Mouse (Mus musculus) stomach, embryonic 16.5 days (tissue): ENCODE data around the gene Nova1. TPM values are rescaled to one million over a fixed set of nuclear protein-coding genes. Genes with fewer than 3 reads are reported as not detected.

Experiments used
- ATAC-seq: fragments of 200-750 bp; cut with Nextera tagmentation; 2 replicates; pipeline ENCODE4 v1.8.0; 2017; ENCODE audit warnings: moderate number of reproducible peaks, moderate TSS enrichment; ENCODE audit not compliant: insufficient read depth, low FRiP score
- H3K27ac ChIP-seq: fragments of 300-500 bp; sonication (generic); 2 replicates; pipeline ENCODE4 v1.5.1; 2014; ENCODE audit warnings: low read length
- H3K27me3 ChIP-seq: fragments of 300-500 bp; sonication (generic); 2 replicates; pipeline ENCODE4 v1.6.1; 2014; ENCODE audit warnings: low read length, control low read depth, mixed read lengths; ENCODE audit not compliant: control insufficient read depth, insufficient read depth
- H3K36me3 ChIP-seq: fragments of 300-500 bp; sonication (generic); 2 replicates; pipeline ENCODE4 v1.6.1; 2014; ENCODE audit warnings: low read length; ENCODE audit not compliant: control insufficient read depth, insufficient read depth
- H3K4me1 ChIP-seq: fragments of 300-500 bp; sonication (generic); 2 replicates; pipeline ENCODE4 v1.6.1; 2014; ENCODE audit warnings: low read length, control low read depth, mixed read lengths; ENCODE audit not compliant: control insufficient read depth, insufficient read depth
- H3K4me2 ChIP-seq: fragments of 300-500 bp; sonication (generic); 2 replicates; pipeline ENCODE4 v1.6.1; 2014; ENCODE audit warnings: low read depth, low read length, mixed read lengths
- H3K4me3 ChIP-seq: fragments of 300-500 bp; sonication (generic); replicated peaks from 2 replicates; pipeline ENCODE4 v1.5.1; 2014; ENCODE audit warnings: mild to moderate bottlenecking, low read length
- H3K9ac ChIP-seq: fragments of 300-500 bp; sonication (generic); 2 replicates; pipeline ENCODE4 v1.6.1; 2014; ENCODE audit warnings: low read length
- H3K9me3 ChIP-seq: fragments of 300-500 bp; sonication (generic); replicated peaks from 2 replicates; pipeline ENCODE4 v1.6.1; 2016; ENCODE audit warnings: low read length, control low read depth; ENCODE audit not compliant: control insufficient read depth
- WGBS: fragments of 180-500 bp; shearing (Covaris S2); extraction: QIAGEN DNeasy Blood & Tissue Kit; methylation state at CpG from one replicate; pipeline ENCODE4 v1.1.7; 2014; 5-methylcytosine and 5-hydroxymethylcytosine counted together
- polyA plus RNA-seq: library from polyadenylated mRNA; unstranded; fragments of >200 nt; fragmentation: Nextera tagmentation; extraction: Ambion mirVana; gene quantifications from 2 replicates; pipeline ENCODE4 v1.2.1, GENCODE M21; 2015

The Nova1 gene
- polyA plus RNA-seq, 1 experiment from 2014 or later, result 1.2 TPM

GRCm38 (mm10) chr12:46719076-46719475 lies 99.7 kb downstream of the Nova1 start:
- Histone ChIP-seq H3K9ac (no peak overlapping the region), H3K27ac (no peak overlapping the region), H3K27me3 (no peaks in the 10 kb centered on the region), H3K9me3 (no peaks in the 10 kb centered on the region), H3K36me3 (no peaks in the 10 kb centered on the region), H3K4me3 (no peak overlapping the region), H3K4me2 (no peak overlapping the region), H3K4me1 (no peaks in the 10 kb centered on the region)
- no peak for ATAC-seq
- 91% methylated on average over 4 of the region's 4 CpGs for WGBS

- Histone ChIP-seq H3K4me1 (no peaks in the 10 kb centered on the region), H3K27ac (no peak overlapping the region), H3K9me3 (no peaks in the 10 kb centered on the region), H3K27me3 (no peaks in the 10 kb centered on the region), H3K9ac (no peak overlapping the region), H3K36me3 (no peaks in the 10 kb centered on the region), H3K4me2 (no peak overlapping the region), H3K4me3 (no peak overlapping the region)
- 65% methylated on average over 2 of the region's 2 CpGs for WGBS
- ATAC-seq, result no peak
Measured at GRCm38 (mm10) chr12:46710094-46710493, 108.6 kb downstream of the Nova1 start.

GRCm38 (mm10) chr12:46709475-46709874 lies 109.3 kb downstream of the Nova1 start:
- no peak overlapping the region for H3K9ac ChIP-seq
- no peak overlapping the region for H3K27ac ChIP-seq
- no peak overlapping the region for H3K4me3 ChIP-seq
- no peaks in the 10 kb centered on the region for H3K9me3 ChIP-seq
- H3K4me2 ChIP-seq, result no peak overlapping the region
- no peaks in the 10 kb centered on the region for H3K4me1 ChIP-seq
- H3K27me3 ChIP-seq, result no peaks in the 10 kb centered on the region
- ATAC-seq, result no peak
- WGBS, result 81% methylated on average over 7 of the region's 7 CpGs
- no peaks in the 10 kb centered on the region for H3K36me3 ChIP-seq

GRCm38 (mm10) chr12:46700202-46700601 lies 118.5 kb downstream of the Nova1 start:
- WGBS, result 79% methylated on average over 8 of the region's 8 CpGs
- no peaks in the 10 kb centered on the region for H3K27me3 ChIP-seq
- no peak overlapping the region for H3K27ac ChIP-seq
- no peaks in the 10 kb centered on the region for H3K4me1 ChIP-seq
- no peak overlapping the region for H3K4me3 ChIP-seq
- H3K9me3 ChIP-seq, result no peaks in the 10 kb centered on the region
- no peak overlapping the region for H3K4me2 ChIP-seq
- no peak for ATAC-seq
- H3K36me3 ChIP-seq, result no peaks in the 10 kb centered on the region
- H3K9ac ChIP-seq, result no peak overlapping the region

- Histone ChIP-seq H3K36me3 (no peaks in the 10 kb centered on the region), H3K4me3 (no peak overlapping the region), H3K27ac (no peak overlapping the region), H3K27me3 (no peaks in the 10 kb centered on the region), H3K4me1 (no peaks in the 10 kb centered on the region), H3K9me3 (no peaks in the 10 kb centered on the region), H3K4me2 (no peak overlapping the region), H3K9ac (no peak overlapping the region)
- no peak for ATAC-seq
- WGBS, result 59% methylated on average over 2 of the region's 2 CpGs
Measured at GRCm38 (mm10) chr12:46676341-46676740, 142.4 kb downstream of the Nova1 start.

- no peak overlapping the region for H3K4me3 ChIP-seq
- no peaks in the 10 kb centered on the region for H3K27me3 ChIP-seq
- H3K9ac ChIP-seq, result no peak overlapping the region
- no peaks in the 10 kb centered on the region for H3K36me3 ChIP-seq
- 59% methylated on average over 2 of the region's 2 CpGs for WGBS
- no peak overlapping the region for H3K4me2 ChIP-seq
- no peaks in the 10 kb centered on the region for H3K9me3 ChIP-seq
- H3K27ac ChIP-seq, result no peak overlapping the region
- no peaks in the 10 kb centered on the region for H3K4me1 ChIP-seq
- no peak for ATAC-seq
Measured at GRCm38 (mm10) chr12:46666706-46667105, 152.0 kb downstream of the Nova1 start.

- Histone ChIP-seq H3K36me3 (no peaks in the 10 kb centered on the region), H3K9ac (no peak overlapping the region), H3K4me1 (no peaks in the 10 kb centered on the region), H3K27me3 (no peaks in the 10 kb centered on the region), H3K4me3 (no peak overlapping the region), H3K27ac (no peak overlapping the region), H3K9me3 (no peaks in the 10 kb centered on the region), H3K4me2 (no peak overlapping the region)
- no peak for ATAC-seq
- WGBS, result 72% methylated on average over 5 of the region's 5 CpGs
Measured at GRCm38 (mm10) chr12:46646139-46646611, 172.6 kb downstream of the Nova1 start.

GRCm38 (mm10) chr12:46645365-46645962 lies 173.3 kb downstream of the Nova1 start:
- Histone ChIP-seq H3K36me3 (no peaks in the 10 kb centered on the region), H3K4me2 (no peak overlapping the region), H3K9ac (no peak overlapping the region), H3K9me3 (no peaks in the 10 kb centered on the region), H3K27me3 (no peaks in the 10 kb centered on the region), H3K4me3 (no peak overlapping the region), H3K4me1 (no peaks in the 10 kb centered on the region), H3K27ac (no peak overlapping the region)
- WGBS, result 87% methylated on average over 6 of the region's 6 CpGs
- no peak for ATAC-seq
